Mouse (Mus musculus) liver, postnatal 0 days (tissue): Measurements from ENCODE around the gene Pde4c. TPM values are rescaled to one million over a fixed set of nuclear protein-coding genes. Genes with fewer than 3 reads are reported as not detected.

ENCODE experiments used
- ATAC-seq: fragments of 200-750 bp; cut with Nextera tagmentation; 2 replicates; pipeline ENCODE4 v1.8.0; 2017; ENCODE audit warnings: mild to moderate bottlenecking, moderate library complexity
- DNase-seq: peaks from one replicate; pipeline ENCODE4 v3.0.0-alpha.2; 2016
- H3K27ac ChIP-seq: fragments of 300-500 bp; sonication (generic); 2 replicates; pipeline ENCODE4 v1.5.1; 2014; ENCODE audit warnings: antibody characterized with exemption, moderate library complexity, mild to moderate bottlenecking, low read depth
- H3K27me3 ChIP-seq: fragments of 300-500 bp; sonication (generic); 2 replicates; pipeline ENCODE4 v1.6.1; 2014; ENCODE audit warnings: low read length, control low read depth, mixed read lengths; ENCODE audit not compliant: insufficient read depth
- H3K36me3 ChIP-seq: fragments of 300-500 bp; sonication (generic); replicated peaks from 2 replicates; pipeline ENCODE4 v1.6.1; 2014; ENCODE audit warnings: mild to moderate bottlenecking, control low read depth, low read length, moderate library complexity, mixed read lengths; ENCODE audit not compliant: insufficient read depth
- H3K4me1 ChIP-seq: fragments of 300-500 bp; sonication (generic); 2 replicates; pipeline ENCODE4 v1.6.1; 2014; ENCODE audit warnings: antibody characterized with exemption, mild to moderate bottlenecking, control low read depth; ENCODE audit not compliant: insufficient read depth
- H3K4me2 ChIP-seq: fragments of 300-500 bp; sonication (generic); 2 replicates; pipeline ENCODE4 v1.6.1; 2014; ENCODE audit warnings: low read depth, mild to moderate bottlenecking, low read length, moderate library complexity, mixed read lengths
- H3K4me3 ChIP-seq: fragments of 300-500 bp; sonication (generic); 2 replicates; pipeline ENCODE4 v1.5.1; 2014; ENCODE audit warnings: low read depth, low read length
- H3K9ac ChIP-seq: fragments of 300-500 bp; sonication (generic); replicated peaks from 2 replicates; pipeline ENCODE4 v1.6.1; 2014; ENCODE audit warnings: mild to moderate bottlenecking, moderate library complexity
- H3K9me3 ChIP-seq: fragments of 300-500 bp; sonication (generic); 2 replicates; pipeline ENCODE4 v1.6.1; 2016; ENCODE audit warnings: mild to moderate bottlenecking, control low read depth, low read length, mixed read lengths
- CTCF ChIP-seq: sonication (generic); IDR thresholded peaks from 2 replicates; pipeline ENCODE4 v1.5.1; 2016; ENCODE audit warnings: antibody characterized with exemption, low read depth
- EP300 ChIP-seq: IDR thresholded peaks from 2 replicates; pipeline ENCODE4 v1.6.1; 2016; ENCODE audit warnings: antibody characterized with exemption, low read depth, mild to moderate bottlenecking
- WGBS: fragments of 180-500 bp; shearing (Covaris S2); extraction: QIAGEN DNeasy Blood & Tissue Kit; methylation state at CpG from one replicate; pipeline ENCODE4 v1.1.7; 2014; ENCODE audit not compliant: insufficient replicate concordance; 5-methylcytosine and 5-hydroxymethylcytosine counted together
- polyA plus RNA-seq: library from polyadenylated mRNA; unstranded; fragments of >200 nt; fragmentation: Nextera tagmentation; extraction: Ambion mirVana; gene quantifications from 2 replicates; pipeline ENCODE4 v1.2.1, GENCODE M21; 2015

The Pde4c gene
- polyA plus RNA-seq, 1 experiment from 2014 or later = 1.6 TPM

DNA sequence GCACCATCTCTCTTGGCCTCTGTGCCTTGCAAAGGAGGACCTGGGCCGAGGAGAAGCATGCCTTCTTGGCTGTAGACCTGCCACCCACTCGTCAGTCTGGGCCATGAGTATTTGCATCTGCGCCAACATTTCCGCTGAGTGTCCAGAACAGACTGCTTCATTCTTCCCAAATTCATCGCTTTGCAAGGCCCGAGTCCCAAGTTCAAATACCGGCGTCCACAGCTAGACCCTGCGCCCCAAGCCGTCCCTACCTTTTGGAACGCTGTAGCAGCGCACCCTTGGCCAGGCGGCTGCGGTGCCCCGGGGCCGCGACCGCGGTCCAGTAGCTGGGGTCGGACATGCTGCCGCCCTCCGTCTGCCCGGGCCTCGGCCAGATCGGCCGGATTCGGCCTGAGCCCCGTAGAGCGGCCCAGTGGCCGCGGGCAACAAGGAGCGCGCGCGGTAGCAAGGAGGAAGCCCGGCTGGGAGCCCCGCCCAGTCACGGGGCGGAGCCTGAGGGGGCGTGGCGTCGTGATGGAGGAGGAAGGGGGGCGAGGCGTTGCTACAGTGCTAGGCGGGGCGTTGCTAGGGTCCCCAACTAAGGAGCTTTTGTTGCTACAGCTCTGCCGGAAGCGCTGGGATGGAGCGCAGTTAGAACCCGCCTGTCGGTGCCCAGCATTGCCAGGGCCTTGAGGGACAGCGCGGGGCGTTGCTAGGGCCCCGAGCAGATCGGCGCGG is 68.6 kb downstream of the Pde4c start:
- TF ChIP-seq EP300 = no peak
- no peak for TF ChIP-seq CTCF
- peak; percentile 97 for DNase-seq
- H3K9me3 ChIP-seq = no peaks in the 10 kb centered on the region
- WGBS = 1% methylated on average over 58 of the region's 58 CpGs
- H3K4me1 ChIP-seq = peaks cover 50% of the 10 kb centered on the region
- H3K27ac ChIP-seq = peak overlapping the region; percentile 73
- H3K36me3 ChIP-seq = peaks cover 29% of the 10 kb centered on the region
- H3K4me3 ChIP-seq = peak overlapping the region; percentile 56
- ATAC-seq = peak; percentile 43
- H3K9ac ChIP-seq = peak overlapping the region; percentile 77
- H3K27me3 ChIP-seq = no peaks in the 10 kb centered on the region
- H3K4me2 ChIP-seq = peak overlapping the region; percentile 85

DNA sequence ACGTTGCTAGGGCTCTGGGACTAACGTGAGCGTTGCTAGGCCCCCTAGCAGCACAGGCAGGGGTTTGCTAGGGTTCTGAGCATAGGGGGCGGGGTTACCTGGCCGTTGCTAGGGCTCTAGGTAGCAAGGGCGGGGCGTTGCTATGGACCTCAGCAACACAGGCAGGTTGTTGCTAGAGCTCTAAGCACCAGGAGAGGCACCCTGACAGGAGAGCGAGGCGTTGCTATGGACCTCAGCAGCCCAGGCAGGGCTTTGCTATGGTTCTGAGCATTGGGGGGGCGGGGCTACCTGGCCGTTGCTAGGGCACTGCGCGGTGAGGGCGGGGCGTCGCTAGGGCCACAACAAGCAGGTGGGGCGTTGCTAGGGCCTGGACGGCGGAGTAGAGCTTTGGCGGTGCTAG is 69.2 kb downstream of the Pde4c start:
- WGBS = under 1% methylated on average over 20 of the region's 20 CpGs
- ATAC-seq = peak; percentile 2
- peak overlapping the region; percentile 77; the same call in 1 of the 2 replicates for H3K9ac ChIP-seq

DNA sequence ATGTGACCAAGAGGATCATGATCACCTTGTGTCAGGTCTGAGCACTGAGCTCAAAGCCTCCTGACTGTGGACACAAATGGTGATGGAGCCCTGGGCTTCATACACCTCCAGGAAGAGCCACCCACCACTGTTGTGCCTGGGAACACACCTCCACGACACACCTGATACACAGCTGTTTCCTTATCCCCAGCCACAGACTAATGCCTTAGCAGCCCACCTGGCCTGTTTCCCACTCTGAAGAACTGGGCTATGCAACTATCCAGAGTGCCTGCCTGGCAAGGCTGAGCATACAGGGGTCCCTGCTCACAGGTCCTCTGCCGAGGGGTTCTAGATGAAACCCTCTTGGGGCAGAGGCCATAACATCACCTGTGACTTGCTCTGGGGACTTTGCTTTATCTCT is 70.7 kb downstream of the Pde4c start:
- WGBS = 67% methylated on average over 2 of the region's 2 CpGs
- Histone ChIP-seq H3K27me3 (peaks cover 6% of the 10 kb centered on the region; the same call in 1 of the 2 replicates), H3K4me3 (no peak overlapping the region), H3K9me3 (no peaks in the 10 kb centered on the region), H3K4me1 (peaks cover 62% of the 10 kb centered on the region), H3K36me3 (peaks cover 8% of the 10 kb centered on the region), H3K27ac (no peak overlapping the region), H3K4me2 (no peak overlapping the region), H3K9ac (no peak overlapping the region; the same call in 1 of the 2 replicates)
- DNase-seq (no peak), ATAC-seq (no peak)
- TF ChIP-seq CTCF (no peak), EP300 (no peak)

More for the DNA sequence above, 69.2 kb downstream of the Pde4c start:
- Histone ChIP-seq H3K4me3 (peak overlapping the region; percentile 56), H3K4me2 (peak overlapping the region; percentile 85), H3K9me3 (no peaks in the 10 kb centered on the region), H3K36me3 (peaks cover 23% of the 10 kb centered on the region), H3K27me3 (no peaks in the 10 kb centered on the region), H3K27ac (0 out of 2 replicates have a peak overlapping the region, but pooled peaks have one; percentile 49), H3K4me1 (peaks cover 55% of the 10 kb centered on the region)
- peak; percentile 79 for DNase-seq
- no peak for TF ChIP-seq CTCF
- TF ChIP-seq EP300 = no peak

DNA sequence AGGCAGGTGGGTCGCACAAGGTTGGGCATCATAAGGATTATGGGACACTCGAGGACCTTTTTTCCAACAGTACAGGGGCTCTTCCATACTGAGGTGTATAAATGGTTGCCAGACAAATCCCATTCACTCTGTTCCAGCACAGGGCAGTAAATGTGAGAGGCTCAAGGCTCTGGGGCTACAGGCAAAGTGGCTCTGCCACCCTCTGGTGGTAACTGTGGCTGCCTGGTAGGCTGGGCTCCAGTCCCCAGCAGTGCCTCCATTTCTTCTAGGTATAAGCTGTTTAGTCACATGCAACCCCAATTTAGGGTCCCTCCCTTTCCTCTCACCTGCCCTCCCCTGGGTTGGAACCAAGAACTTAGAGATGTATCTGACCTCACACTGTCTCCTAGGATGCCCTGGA is 71.8 kb downstream of the Pde4c start:
- WGBS = 84% methylated on average over 2 of the region's 2 CpGs
- Histone ChIP-seq H3K27me3 (peaks cover 12% of the 10 kb centered on the region), H3K36me3 (0 out of 2 replicates have a peak, but pooled peaks cover 4% of the 10 kb centered on the region), H3K9ac (no peak overlapping the region), H3K4me1 (peaks cover 64% of the 10 kb centered on the region), H3K27ac (no peak overlapping the region), H3K4me3 (peak overlapping the region; percentile 62; the same call in 1 of the 2 replicates), H3K4me2 (peak overlapping the region; percentile 93), H3K9me3 (no peaks in the 10 kb centered on the region)
- TF ChIP-seq EP300 = no peak
- peak; percentile 40; the same call in 1 of the 2 replicates for TF ChIP-seq CTCF
- ATAC-seq (no peak), DNase-seq (no peak)

DNA sequence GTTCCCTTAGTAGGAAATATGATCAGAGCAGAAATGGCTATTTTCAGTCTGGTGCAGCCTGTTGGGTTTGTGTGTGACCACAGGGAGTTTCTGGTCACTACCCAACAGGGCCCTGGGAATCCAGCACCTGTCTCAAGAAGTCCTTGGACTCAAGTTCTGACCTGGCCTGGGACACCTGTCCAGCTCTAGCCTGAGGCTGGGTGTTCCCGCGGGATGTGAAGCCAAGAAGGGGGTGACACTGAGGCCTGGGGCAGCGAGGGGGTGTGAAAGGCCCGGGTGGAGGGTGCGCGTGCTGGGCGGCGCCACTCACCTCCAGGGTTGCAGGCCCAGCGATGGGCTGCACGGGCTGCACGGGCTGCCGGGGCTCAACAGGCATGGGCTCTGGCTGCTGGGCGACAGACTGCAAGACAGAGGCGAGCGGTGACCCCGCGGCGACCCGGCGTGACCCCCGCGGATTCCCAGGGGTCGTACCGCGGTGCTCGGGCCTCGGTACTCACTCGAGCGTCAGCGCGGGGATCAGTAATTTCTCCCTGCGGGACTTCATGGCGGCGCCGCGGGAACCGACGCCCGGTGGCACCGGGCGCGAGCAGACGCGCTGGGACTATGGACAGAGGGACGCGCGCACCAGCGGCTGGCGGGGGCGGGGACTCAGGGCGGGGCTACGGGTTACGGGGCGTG is 73.0 kb downstream of the Pde4c start:
- whole genome bisulfite sequencing = 6% methylated on average over 42 of the region's 54 CpGs
- Histone ChIP-seq H3K27me3 (peaks cover 12% of the 10 kb centered on the region), H3K27ac (peak overlapping the region; percentile 58; the same call in 1 of the 2 replicates), H3K4me1 (peaks cover 61% of the 10 kb centered on the region), H3K9ac (peak overlapping the region; percentile 74), H3K9me3 (no peaks in the 10 kb centered on the region), H3K36me3 (0 out of 2 replicates have a peak, but pooled peaks cover 4% of the 10 kb centered on the region), H3K4me2 (peak overlapping the region; percentile 93), H3K4me3 (peak overlapping the region; percentile 62)
- DNase-seq = peak; percentile 97
- no peak for TF ChIP-seq CTCF
- TF ChIP-seq EP300 = no peak
- ATAC-seq = no peak
